Mouse (Mus musculus): ENCODE results near the gene Capn1.

- TF ChIP-seq CTCF (IDR thresholded peaks at IDR 0.05; ENCODE audit: low read depth, low read length): no peak
- TF ChIP-seq POLR2A (IDR thresholded peaks at IDR 0.05; ENCODE audit: borderline replicate concordance, low read depth, low read length): no peak
Observed at GRCm38 (mm10) chr19:6035966-6036585, 20.4 kb upstream of the Capn1 start.
